8 mouse cellular contexts compared by ENCODE assay signal in the genomic region with DNA sequence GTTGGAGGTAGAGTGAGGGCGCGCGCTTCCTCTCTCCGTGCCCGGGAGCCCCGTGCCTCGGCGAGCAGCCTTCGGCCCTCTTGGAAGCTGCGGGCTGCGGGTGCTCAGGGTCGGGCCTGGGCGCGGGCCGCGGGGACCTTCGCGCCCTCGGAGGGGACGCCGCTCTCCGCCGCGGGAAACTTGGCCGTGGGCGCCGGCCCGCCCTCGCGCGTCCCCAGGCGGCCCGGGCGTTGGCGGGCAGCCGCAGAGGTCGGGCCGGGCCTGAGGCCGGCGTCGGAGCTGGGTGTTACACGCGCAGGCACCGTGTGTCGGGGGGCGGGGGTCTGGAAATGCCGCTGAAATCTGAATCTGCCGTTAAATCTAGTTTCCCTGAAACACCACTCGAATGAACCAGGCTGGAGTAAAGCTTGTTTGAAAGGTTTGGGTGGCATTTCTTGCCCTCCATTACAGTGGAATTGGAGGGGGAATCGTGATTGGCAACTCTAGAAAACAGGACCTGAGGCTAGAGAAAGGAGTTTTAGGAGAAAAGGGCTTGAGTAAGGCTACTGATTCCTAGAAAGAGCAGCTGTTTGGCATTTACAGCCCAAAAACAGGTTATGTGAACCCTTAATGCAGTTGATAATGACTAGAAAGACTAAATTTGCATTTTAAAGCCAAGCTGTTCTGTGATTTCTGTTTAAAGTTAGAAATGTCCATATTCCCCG. TPM values are rescaled to one million over a fixed set of nuclear protein-coding genes. Genes with fewer than 3 reads are reported as not detected.
DNase-seq lines count a peak whose midpoint lies in the region; ATAC-seq lines count a peak whose summit lies in the region.

No protein-coding gene starts in this region.

- peak overlapping the region; percentile 75 for H3K4me3 ChIP-seq in limb, embryonic 11.5 days (ENCODE audit: low read depth, low read length)
- H3K4me3 ChIP-seq in midbrain, embryonic 12.5 days, result peak overlapping the region; percentile 94

- H3K4me2 ChIP-seq in limb, embryonic 11.5 days (ENCODE audit: low read depth, severe bottlenecking), result peak overlapping the region; percentile 70
- peak overlapping the region; percentile 85 for H3K4me2 ChIP-seq in midbrain, embryonic 12.5 days (replicated peaks)

- no peaks in the 10 kb centered on the region for H3K9me3 ChIP-seq in limb, embryonic 11.5 days (ENCODE audit: control insufficient read depth, low read length)
- no peaks in the 10 kb centered on the region for H3K9me3 ChIP-seq in midbrain, embryonic 12.5 days

- no peaks in the 10 kb centered on the region for H3K36me3 ChIP-seq in limb, embryonic 11.5 days (ENCODE audit: control insufficient read depth, insufficient read depth, low read length)
- no peaks in the 10 kb centered on the region for H3K36me3 ChIP-seq in midbrain, embryonic 12.5 days

- peak; percentile 58 for DNase-seq in adrenal gland, postnatal 25 days
- no peak for DNase-seq in adrenal gland, adult 2 months
- DNase-seq in urinary bladder, postnatal 25 days (ENCODE audit: low spot score), result peak; percentile 54
- no peak for DNase-seq in urinary bladder, postnatal 36 days (ENCODE audit: low spot score in 2 of 2)
- DNase-seq in gastrocnemius, postnatal 10 days, result peak; percentile 76
- peak; percentile 68 for DNase-seq in limb, embryonic 11.5 days (ENCODE audit: low spot score)

- no peaks in the 10 kb centered on the region for H3K27me3 ChIP-seq in limb, embryonic 11.5 days (ENCODE audit: control insufficient read depth, insufficient read depth, low read length)
- H3K27me3 ChIP-seq in midbrain, embryonic 12.5 days, result no peaks in the 10 kb centered on the region

- ATAC-seq in limb, embryonic 11.5 days (ENCODE audit: insufficient number of reproducible peaks, low FRiP score, low TSS enrichment, low read depth), result peak; percentile 69
- ATAC-seq in midbrain, embryonic 12.5 days (ENCODE audit: low FRiP score, low read depth), result peak; percentile 76; the same call in 1 of the 2 replicates
- ATAC-seq in megakaryocyte-erythroid progenitor cell, adult 5-6 weeks (replicated peaks; ENCODE audit: low FRiP score, low TSS enrichment, poor library complexity, severe bottlenecking), result no peak

- 0 out of 2 replicates have a peak, but pooled peaks cover 2% of the 10 kb centered on the region for H3K4me1 ChIP-seq in limb, embryonic 11.5 days (ENCODE audit: control insufficient read depth, insufficient read depth, low read length)
- peaks cover 33% of the 10 kb centered on the region for H3K4me1 ChIP-seq in midbrain, embryonic 12.5 days

- H3K9ac ChIP-seq in limb, embryonic 11.5 days (ENCODE audit: low read length), result peak overlapping the region; percentile 93
- peak overlapping the region; percentile 97 for H3K9ac ChIP-seq in midbrain, embryonic 12.5 days (replicated peaks)

- H3K27ac ChIP-seq in limb, embryonic 11.5 days (replicated peaks; ENCODE audit: low read depth, low read length), result peak overlapping the region; percentile 93
- H3K27ac ChIP-seq in midbrain, embryonic 12.5 days (replicated peaks), result peak overlapping the region; percentile 91

- under 1% methylated on average over 50 of the region's 51 CpGs for WGBS in limb, embryonic 11.5 days
- under 1% methylated on average over 47 of the region's 51 CpGs for WGBS in midbrain, embryonic 12.5 days

RNA-seq across cellular contexts. Expression of a gene that starts 0.7 kb away (rescaled TPM):
- 36.7 and 44.5 TPM in 2 replicates for total RNA-seq in adrenal gland, postnatal 25 days (2021)
- total RNA-seq in adrenal gland, adult 2 months (2021), result 10 to 100 TPM; 23.3 to 29.0 TPM
- 1.0 and 1.1 TPM in 2 replicates for polyA plus RNA-seq in adrenal gland, adult 2 months (2012; rRNA removed)
- 10 to 100 TPM; 47.5 to 55.2 TPM for total RNA-seq in gastrocnemius, postnatal 10 days (2021)
- polyA plus RNA-seq in limb, embryonic 11.5 days (2014; fragmentation: Nextera tagmentation; extraction: Ambion mirVana), result 138 and 143 TPM in 2 replicates
- polyA plus RNA-seq in midbrain, embryonic 12.5 days (2016; fragmentation: Nextera tagmentation; extraction: Ambion mirVana), result 137 and 154 TPM in 2 replicates
- 55.9 and 85.4 TPM in 2 replicates for total RNA-seq in megakaryocyte-erythroid progenitor cell, adult 5-6 weeks (2014; fragmentation: Nextera tagmentation)
- total RNA-seq in megakaryocyte-erythroid progenitor cell, adult 5-6 weeks (2017), result 108 and 145 TPM in 2 replicates

RNA-seq across cellular contexts. Expression of a gene that starts 0.8 kb away (rescaled TPM):
- total RNA-seq in adrenal gland, postnatal 25 days (2021), result 4.9 and 5.8 TPM in 2 replicates
- 1 to 10 TPM in 1 of 2 experiments, under 1 TPM in 1; 0.86 to 1.6 TPM for total RNA-seq in adrenal gland, adult 2 months (2021)
- not detected in 2 replicates for polyA plus RNA-seq in adrenal gland, adult 2 months (2012; rRNA removed)
- 1 to 10 TPM; 3.9 to 7.2 TPM for total RNA-seq in gastrocnemius, postnatal 10 days (2021)
- polyA plus RNA-seq in limb, embryonic 11.5 days (2014; fragmentation: Nextera tagmentation; extraction: Ambion mirVana), result 14.9 and 19.3 TPM in 2 replicates
- polyA plus RNA-seq in midbrain, embryonic 12.5 days (2016; fragmentation: Nextera tagmentation; extraction: Ambion mirVana), result 10.9 and 11.6 TPM in 2 replicates
- 21.7 and 31.0 TPM in 2 replicates for total RNA-seq in megakaryocyte-erythroid progenitor cell, adult 5-6 weeks (2014; fragmentation: Nextera tagmentation)
- 18.9 and 28.7 TPM in 2 replicates for total RNA-seq in megakaryocyte-erythroid progenitor cell, adult 5-6 weeks (2017)

RNA-seq across cellular contexts. Expression of a gene that starts 57.7 kb away (rescaled TPM):
- not detected in 2 replicates for total RNA-seq in adrenal gland, postnatal 25 days (2021)
- not detected for total RNA-seq in adrenal gland, adult 2 months (2021)
- polyA plus RNA-seq in adrenal gland, adult 2 months (2012; rRNA removed), result not detected in 2 replicates
- not detected for total RNA-seq in gastrocnemius, postnatal 10 days (2021)
- polyA plus RNA-seq in limb, embryonic 11.5 days (2014; fragmentation: Nextera tagmentation; extraction: Ambion mirVana), result 0.34 TPM in 1 of 2 replicates, not detected in the other
- polyA plus RNA-seq in midbrain, embryonic 12.5 days (2016; fragmentation: Nextera tagmentation; extraction: Ambion mirVana), result not detected in 2 replicates
- not detected in 2 replicates for total RNA-seq in megakaryocyte-erythroid progenitor cell, adult 5-6 weeks (2014; fragmentation: Nextera tagmentation)
- total RNA-seq in megakaryocyte-erythroid progenitor cell, adult 5-6 weeks (2017), result not detected in 2 replicates

Comparison
In these comparisons a context has a peak if more than half of its experiments do, and no peak if none do; other contexts are left out.
1. DNase-seq: peak in adrenal gland, postnatal 25 days (single experiment), urinary bladder, postnatal 25 days (single experiment), gastrocnemius, postnatal 10 days (single experiment) and limb, embryonic 11.5 days (single experiment); none in adrenal gland, adult 2 months (single experiment) and urinary bladder, postnatal 36 days (0 of 2).